Mouse (Mus musculus) retina, postnatal 7 days (tissue): ENCODE data around the gene Adat3.
A peak's percentile ranks its signal among the peaks of the same experiment; 100 is the strongest.

Experiments used
- DNase-seq: peaks from one replicate; pipeline ENCODE4 v3.0.0-alpha.2; 2012; ENCODE audit warnings: low read depth, low spot score

Gene Adat3

DNA sequence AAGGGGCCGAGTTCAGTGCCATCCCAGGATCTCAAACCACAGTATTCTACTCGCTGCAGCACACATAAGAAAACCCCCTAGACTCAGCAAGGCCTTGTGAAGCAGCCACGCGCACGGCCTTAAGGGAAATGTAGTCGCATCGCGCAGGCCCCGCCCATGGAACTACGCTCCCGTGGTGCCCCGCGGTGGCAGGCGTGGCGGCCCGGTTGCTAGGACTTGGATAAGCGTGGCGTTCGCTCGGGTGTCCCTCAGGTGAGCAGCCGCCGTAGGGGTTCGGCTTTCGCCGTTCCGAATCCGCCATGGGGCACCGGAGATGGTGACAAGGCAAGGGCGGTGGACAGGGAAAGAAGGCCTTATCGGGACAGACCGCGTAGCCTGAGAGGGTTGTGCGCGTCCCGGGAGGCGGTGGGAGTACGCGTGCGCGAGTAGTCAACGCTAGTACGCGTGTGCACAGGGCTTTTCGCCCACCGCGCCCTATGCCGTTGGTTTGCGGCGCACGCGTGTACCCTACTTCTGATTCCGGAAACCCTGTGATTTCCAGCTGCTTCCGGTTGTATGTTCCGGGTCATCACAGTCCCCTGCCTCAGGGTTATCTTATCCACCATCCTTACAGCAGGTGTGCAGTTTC is at the start of gene Adat3, which contains the start of gene Scamp4:
Adat3 (plus strand) TSS at position 183 of the 628 bp plus-strand sequence.
Scamp4 (plus strand) TSS at position 175 of the 628 bp plus-strand sequence.
- DNase-seq: peak; percentile 87

DNA sequence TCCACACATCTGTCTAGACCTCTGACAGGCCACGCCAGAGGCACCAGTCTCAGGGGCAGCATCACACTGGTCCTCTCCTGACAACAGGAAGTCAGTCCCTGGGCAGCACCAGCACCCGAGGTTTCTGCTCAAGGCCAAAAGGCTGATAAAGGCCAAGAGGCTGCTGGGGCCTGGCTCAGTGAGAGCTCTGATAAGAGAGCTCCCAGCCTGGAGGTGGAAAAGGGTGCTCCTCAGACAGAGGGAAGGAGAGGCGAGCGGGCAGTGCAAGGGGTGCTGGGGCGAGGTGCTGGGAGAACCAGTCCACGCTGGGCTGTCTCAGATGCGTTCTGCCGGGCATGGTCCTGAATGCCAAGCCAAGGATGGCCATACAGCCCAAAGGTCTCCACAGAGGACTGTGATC is 49.1 kb upstream of the Adat3 start:
- DNase-seq: no peak

DNA sequence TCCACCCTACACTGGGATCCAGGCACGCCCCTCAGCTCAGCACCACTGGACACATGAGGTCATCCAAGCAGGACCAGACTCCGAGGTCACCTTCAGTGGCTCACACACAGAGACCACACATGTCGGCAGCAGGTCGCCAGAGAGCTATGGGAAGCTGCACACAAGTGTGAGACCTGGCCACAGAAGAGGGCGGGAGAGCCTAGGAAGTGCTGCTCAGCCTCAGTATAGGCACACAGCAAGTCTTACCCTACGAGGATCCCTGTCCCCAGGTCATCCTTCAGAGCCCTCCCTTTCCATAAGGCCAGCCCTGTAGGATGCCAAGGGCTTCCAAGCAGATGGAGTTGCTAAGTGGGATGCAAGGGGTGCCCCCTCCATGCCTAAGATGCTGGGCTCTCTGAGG is 48.7 kb upstream of the Adat3 start:
- no peak for DNase-seq

DNA sequence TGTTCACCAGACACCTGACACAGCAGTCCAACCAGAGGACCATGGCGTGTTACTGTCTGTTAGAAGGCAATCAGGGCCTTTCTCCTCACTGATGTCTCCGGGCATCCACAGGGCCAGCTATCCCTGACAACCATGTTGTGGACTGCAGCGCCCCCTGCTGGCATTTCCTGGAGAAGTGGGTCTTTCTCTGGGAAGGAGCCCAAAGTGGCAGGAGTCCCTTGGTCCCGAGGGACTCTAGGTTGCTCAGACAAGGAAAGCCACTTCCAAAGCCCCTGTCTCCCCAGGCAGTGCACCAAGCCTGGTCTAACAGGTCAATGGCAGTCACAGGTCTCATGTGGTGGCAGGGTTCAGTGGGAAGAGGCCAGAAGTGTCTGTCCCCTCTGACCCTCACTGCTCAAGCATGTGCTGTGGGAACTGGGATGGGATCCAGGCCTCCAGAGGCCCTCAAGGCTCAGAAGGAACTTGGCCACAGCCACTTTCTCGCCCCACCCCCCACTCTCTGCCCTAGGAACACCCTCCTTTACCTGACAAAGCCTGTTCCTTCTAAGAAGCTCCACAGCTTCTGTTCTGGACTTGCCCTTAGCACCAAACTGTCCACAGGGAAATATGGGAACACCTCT is 45.2 kb upstream of the Adat3 start:
- peak; percentile 68 for DNase-seq

DNA sequence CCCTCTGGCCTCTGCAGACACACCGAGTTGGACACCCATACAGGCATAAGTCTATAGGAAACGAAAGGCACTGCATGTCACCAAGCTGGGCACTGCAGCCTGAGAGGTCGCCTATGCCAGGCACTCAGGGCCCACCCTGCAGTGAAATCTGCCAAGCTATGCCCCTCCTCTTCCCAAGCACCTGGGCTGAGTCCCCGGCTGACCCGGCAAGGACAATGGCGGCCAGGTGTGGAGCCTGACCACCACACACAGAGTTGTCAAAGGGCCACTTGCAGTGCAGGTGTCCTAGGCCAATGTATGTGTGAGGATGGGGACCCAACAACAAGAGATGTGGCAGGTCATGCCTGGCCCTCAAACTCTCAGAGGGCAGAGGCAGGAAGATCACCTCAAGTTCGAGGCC is 43.2 kb upstream of the Adat3 start:
- DNase-seq: no peak

DNA sequence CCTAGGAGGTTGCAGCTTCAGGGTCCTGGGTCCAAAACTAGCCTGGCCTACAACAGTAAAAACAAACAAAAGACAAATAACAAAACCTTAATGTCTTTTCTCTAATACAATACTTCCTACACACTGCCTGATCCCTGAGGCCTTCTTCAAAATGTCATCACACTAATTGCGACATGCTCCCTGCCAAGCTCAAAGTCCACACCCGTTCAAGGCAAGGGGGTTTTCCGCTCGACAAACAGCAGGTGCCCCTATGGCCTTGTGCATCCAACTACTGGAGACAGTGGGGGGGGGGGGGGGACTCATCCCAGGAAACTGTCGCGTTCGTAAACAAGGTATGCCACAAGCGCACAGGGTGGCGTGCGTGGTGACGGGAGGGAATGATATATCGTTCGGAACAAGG is 42.1 kb upstream of the Adat3 start:
- no peak for DNase-seq

DNA sequence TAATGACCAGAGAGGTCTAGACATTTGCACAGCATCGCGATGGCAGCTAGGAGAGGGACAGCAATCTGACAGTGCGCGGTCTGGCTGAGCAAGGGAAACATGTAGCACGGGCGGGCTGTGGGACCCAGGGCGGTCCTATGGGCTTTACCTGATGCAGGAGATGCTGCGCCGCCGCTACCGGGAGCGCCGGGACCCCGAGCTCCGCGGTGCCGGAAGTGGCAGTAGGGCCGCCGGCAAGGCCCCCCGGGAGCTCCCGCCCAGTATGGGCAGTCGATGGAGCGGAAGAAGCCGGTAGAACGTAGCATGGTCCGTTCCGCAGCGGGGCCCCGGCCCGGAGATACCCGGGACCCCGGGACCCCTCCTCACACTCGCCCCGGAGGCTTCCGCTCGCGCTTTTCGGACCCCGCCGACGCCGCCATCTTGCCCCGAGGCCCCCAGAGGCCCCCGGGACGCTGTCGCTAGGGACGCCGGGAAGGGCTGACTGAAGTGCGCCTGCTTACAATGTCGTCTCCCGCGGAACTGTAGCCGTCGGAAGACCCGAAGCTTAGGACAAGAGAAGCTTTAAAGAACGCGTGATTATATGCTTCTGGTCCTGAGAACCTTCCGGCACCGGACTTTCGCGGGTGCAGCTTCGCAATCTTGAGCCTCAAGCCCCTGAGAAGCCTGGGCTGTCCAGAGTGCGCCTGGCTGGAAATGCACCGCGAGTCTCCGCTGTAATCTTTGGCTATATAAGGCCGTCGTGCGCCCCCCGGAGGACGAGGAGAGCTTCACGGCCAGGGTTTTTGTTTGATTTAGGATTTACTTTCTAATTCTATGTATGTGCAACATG is 41.4 kb upstream of the Adat3 start, which contains the start of gene Rexo1:
Rexo1 (minus strand) TSS at position 445 of the 829 bp plus-strand sequence.
- DNase-seq: peak; percentile 91

DNA sequence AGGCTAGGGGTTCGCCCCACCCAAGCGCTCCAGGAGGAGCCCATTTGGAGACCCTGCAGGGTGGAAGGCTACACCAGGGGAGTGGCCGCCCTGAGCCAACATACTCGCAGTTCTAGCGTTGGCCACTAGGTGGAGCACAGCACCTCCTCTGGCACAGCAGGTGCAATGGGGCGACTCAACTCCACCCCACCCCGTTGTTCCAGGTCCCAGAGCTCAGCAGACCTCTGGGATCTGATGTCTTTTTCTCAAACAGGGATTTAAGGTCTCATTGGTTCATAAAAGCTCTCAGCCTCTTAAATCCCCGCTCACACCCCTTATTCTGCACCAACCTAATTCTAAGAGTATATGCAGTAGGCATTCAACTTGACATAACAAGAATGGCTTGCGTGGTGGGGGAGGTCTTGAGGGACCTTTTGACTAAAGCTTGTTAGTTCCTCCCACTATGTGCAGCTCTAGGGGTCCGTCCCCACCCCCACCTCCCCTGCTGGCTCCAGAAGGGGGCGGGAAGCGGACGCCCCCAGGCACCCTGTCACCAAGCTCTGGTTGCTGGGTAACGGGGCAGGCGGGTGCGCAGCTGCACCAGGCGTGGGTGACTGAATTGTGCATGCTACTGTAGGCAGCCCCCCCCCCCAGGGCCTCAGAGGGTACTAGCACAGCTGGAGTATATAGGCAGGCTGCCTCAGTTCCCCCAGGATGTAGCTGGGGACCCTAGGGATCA is 36.1 kb upstream of the Adat3 start:
- peak; percentile 75 for DNase-seq

DNA sequence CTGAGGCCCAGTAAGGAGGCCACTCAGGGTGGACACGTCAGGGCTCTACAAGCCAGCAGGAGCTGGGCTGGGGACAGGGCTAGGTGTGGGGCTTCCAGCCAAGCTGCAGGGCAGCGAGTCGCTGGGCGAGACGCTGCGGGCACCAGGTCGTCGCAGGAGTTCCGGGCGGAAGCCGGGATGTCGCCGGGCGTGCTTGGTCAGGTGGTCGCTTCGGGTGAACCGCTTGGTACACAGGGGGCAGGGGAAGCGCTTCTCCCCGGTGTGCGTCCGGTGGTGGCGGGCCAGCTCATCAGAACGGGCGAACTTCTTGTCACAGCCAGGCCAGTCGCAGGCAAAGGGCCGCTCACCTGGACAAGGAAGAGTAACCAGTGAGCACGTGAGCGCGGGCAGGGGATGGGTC is 33.8 kb upstream of the Adat3 start:
- no peak for DNase-seq

DNA sequence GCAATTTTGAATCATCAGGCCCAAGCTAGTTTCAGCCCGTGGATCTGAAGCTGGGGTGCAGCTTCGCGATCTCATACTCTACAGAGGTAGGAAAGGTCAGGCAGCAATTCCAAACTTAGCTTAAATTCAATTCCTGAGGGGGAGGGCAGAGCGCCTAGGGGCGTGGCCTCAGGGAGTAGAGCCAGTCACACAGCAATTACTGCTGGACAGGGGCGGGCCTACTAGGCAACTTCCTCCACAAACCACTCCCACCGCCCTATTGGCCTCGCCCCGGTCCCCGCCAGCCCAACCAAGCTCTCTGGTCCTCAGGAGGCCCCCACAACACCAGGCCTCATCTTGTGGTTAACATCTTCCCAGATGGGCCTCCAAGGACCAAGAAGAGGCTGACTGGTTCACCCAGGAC is 33.0 kb upstream of the Adat3 start:
- DNase-seq: no peak

DNA sequence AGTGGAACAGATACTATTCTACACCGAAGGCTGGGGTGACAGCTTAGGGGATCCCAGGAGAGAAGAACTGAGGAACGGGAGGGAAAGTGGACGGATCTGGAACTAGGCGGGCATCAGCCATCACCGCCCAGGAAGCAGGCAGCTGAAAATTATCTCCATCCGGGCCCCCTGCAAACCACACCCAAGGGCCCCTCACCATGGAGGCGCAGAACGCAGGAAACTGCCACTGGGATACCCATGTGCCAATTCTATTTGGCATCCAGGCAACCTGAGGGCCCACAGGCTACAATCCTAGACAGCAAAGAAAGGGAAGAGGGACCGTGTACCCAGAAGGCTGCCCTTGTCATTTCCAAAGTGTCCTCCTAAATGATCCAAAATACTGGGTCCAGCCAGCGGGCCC is 32.3 kb upstream of the Adat3 start:
- DNase-seq: no peak

DNA sequence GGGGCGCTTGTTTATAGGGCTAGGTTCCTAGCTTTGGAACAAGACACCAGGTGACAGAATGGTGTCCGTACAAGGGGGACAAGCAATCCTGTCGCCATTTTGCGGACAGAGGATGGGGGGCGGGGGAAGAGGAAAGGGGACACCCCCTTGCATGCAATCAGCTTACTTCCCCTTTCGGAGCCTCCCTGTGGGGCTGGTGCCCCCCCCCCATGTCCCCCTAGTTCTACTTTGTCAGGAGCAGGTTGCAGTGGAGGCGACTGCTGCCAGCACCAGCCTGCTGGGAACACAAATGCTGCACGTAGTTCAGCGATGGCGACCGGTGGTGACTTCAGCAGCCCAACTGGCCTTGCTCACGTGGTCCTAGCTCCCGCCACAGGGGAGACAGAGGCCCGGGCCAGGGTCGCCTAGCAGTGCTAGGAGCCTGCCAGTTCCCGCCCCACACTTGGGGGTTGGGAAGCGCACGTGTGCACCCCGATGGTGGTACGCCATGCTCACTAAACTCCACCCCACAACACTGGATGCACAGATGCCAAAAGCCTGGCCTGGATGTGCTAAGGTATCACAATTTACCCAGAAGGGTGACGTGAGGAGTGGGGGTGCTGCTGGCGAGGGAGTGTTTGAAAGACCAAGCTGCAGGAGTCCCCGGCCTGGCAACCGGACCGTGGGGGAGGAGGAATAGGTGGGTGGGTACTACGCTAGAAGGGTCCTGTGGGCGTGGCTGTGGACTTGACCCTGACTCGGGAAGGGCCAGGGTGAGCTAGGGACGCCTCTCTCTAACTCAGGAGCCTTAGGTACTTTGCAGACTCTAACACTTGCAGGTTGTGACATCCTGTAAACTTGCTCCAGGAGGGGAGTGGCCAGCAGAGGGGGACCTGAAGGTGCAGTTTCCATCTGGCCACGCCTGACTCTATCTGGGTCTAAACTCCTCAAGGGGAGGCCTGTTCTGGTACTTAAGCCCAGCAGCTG is 31.5 kb upstream of the Adat3 start:
- DNase-seq: no peak

DNA sequence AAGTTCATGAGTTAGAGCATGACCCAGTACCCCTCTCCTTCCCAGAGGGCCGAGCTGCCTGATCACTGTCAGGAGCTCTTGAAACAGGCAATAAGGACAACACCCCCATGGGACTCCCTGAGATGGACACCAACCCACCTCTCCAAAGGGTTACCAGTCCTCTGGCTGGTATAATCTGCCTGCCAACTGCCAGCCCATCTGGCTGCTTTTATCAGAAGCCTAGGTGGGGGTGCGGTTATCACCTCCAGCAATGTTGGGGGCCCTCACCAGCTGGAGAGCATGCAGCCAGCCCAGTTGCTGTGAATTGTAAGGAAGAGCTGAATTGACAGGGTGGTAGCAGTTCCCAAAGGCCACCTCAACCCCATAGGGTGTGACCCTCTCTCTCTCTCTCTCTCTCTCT is 30.2 kb upstream of the Adat3 start:
- no peak for DNase-seq

DNA sequence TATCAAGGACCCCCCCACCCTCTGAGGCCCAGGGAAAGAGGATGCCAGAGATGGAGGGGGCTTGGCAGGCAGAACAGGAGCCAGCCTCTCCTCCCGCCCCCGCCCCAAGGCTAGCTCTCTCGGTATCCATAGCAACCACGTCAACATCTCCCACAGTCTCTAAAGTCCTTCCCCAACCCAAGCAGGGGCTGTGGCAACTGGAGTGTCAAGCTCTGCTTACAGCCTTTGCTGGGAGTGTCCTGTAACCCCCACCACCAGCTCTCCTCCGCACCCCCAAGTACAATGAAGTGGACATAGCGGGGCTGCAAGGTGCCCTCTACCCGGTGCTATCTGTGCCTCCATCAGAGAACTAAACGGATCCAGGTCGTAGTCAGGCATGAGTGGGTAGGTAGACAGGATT is 28.7 kb upstream of the Adat3 start:
- DNase-seq: no peak

DNA sequence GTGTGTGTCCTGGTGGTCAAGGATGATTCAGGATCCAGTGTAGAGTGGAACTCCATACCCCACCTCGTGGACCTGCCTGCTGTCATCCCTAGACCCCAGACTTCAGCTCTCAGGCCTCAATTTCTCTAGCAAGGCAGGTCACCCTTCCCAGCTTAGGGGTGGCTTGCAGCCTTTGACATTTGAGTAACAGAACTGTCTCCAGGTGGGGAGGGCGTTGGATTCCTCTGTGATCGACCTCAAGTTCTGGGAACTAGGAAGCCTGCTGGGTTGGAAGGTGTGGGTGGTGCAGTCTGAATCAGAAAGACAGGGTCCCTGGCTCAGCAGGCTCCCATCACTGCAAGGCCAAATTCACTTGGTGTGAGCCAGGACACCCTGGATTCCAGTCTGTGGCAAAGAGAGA is 27.8 kb upstream of the Adat3 start:
- no peak for DNase-seq

DNA sequence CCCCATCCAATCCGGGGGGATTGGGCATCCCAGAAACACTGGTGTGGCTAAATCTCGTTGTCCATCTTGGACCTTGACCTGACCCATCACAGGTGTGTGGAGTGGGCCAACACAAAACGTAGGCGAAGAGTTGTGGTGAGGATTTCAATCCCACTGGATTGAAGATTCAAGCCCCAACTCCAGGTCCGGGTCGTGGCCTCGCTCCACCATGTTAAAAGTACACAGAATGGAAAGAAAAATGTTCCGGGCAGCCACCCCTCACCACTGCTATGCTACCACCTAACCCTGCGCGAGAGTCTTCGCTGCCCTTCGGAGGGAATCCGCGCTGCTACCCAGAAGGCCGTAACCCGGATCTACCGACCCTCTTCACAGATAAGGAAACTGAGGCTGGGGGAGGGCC is 26.8 kb upstream of the Adat3 start:
- DNase-seq: no peak

DNA sequence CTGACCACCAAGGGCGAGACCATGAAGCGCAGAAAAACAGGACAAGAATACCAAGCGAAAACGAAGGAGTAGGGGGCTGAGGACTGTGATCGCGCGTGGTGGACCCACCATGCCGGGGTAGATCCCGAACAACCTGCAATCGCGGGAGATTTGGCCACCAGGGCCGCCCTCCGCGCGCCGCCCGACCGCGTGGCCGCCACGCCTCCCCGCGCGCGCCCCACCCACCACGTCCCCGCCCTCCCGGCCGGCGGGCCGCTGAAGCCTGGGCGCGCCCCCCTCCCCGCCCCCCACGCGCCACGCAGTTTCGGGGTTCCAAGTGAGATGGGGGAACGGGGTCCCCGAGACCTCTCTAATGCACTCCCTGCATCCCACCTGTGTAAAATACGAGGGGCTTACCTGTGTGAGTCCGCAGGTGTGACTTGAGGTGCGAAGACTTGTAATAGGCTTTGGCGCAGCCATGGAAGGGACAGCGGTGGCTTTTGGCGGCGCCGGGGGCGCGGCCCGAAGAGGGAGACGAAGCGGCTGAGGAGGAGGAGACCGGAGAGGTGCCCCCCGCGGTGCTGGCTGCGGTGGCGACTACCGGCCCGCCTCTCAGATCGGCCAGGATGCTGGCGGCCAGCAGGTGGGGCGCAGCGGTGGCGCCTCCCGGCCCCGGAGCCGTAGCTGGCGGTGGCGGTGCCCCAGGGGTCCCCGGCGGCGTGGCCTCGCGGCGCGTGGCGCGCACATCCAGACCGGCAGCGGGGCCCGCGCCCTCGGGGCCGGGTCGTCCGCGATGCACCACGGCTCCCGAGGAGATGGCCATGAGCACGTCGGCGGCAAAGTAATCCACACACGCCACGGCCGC is 26.1 kb upstream of the Adat3 start:
- DNase-seq: no peak

DNA sequence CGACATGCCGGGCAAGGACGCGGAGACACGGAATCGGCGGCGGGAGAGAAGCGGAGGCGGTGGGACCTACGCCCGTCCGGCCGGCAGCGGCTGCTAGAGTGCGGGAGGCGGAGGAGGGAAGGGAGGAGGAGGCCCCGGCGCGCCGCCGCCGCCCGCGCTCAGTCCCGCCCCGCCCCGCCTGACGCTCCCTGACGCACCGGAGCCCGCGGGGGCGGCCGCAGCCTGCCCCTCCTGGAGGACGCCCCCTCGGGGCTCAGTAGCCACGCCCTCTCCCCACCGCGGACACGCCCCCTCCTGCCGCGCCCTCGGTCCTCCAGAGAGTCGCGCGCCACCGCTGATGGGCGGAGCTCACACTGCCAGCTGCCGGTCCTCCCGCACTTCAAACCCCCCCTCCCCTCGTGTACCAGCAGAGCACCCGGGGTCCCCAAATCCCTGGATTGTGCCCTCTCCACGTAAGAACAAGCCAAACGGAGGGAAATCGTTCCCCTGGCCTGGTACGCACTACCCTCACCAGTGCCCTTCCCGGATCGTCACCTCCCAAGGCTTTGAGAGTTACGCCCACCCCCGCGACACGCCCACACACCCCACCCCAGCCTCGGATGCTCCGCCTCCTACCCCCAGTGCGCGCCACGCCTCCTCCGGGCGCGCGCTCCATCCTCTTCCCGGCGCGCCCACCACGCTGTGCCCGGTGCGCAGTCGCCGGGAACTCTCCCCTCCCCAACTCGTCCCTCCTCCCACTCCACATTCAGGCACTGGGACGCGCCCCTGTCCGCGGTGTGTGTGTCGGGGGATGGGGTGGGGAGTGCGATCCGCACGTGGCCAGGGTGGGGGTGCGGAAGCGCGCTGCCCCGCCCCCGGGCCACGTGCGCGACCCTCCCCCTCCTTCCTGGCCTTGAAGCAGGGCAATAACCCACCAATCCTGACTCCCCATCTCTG is 25.2 kb upstream of the Adat3 start, which contains the start of gene Klf16:
Klf16 (minus strand) TSS at position 127 of the 936 bp plus-strand sequence.
- DNase-seq: peak; percentile 81
